Mouse (Mus musculus) bone marrow, adult 2 months (tissue): ENCODE data around the gene March1.

Source experiments
- CTCF ChIP-seq: fragments of 200-500 bp; IDR thresholded peaks from 2 replicates; pipeline ENCODE4 v1.5.1; 2011; ENCODE audit warnings: low read length, control low read depth; ENCODE audit not compliant: control insufficient read depth, insufficient read depth
- POLR2A ChIP-seq: fragments of 200-500 bp; IDR thresholded peaks from 2 replicates; pipeline ENCODE4 v1.6.1; 2011; ENCODE audit warnings: low read depth, mild to moderate bottlenecking, control low read depth, low read length, borderline replicate concordance; ENCODE audit not compliant: control insufficient read depth

- TF ChIP-seq CTCF (no peak), POLR2A (no peak)
Measured at GRCm38 (mm10) chr8:66410080-66410615, 792.4 kb downstream of the March1 start.
